Mouse (Mus musculus) liver, adult 2 months (tissue): ENCODE results near the gene Csdc2.

ENCODE experiments used
- CTCF ChIP-seq: fragments of 200-500 bp; IDR thresholded peaks from 2 replicates; pipeline ENCODE4 v1.5.1; 2011; ENCODE audit warnings: low read depth, low read length, control low read depth
- POLR2A ChIP-seq: fragments of 200-500 bp; IDR thresholded peaks from 2 replicates; pipeline ENCODE4 v1.6.1; 2011; ENCODE audit warnings: low read length, control low read depth; ENCODE audit not compliant: insufficient read depth; ENCODE audit errors: extremely low read depth

- no peak; the same call in 1 of the 2 replicates for TF ChIP-seq CTCF
- no peak for TF ChIP-seq POLR2A
Observed at GRCm38 (mm10) chr15:81941010-81941409, 4.5 kb downstream of the Csdc2 start.
